Mouse (Mus musculus): ENCODE data around the gene Krt222. TPM values are rescaled to one million over a fixed set of nuclear protein-coding genes. Genes with fewer than 3 reads are reported as not detected.

The Krt222 gene
- polyA plus RNA-seq, 1 experiment from 2014 or later: 0.70 TPM

GRCm38 (mm10) chr11:99207449-99207848, 36.4 kb downstream of the Krt222 start:
- WGBS: 35% methylated on average over 2 of the region's 2 CpGs
- ATAC-seq (ENCODE audit: low FRiP score): no peak

GRCm38 (mm10) chr11:99206954-99207353, 36.9 kb downstream of the Krt222 start:
- no peaks in the 10 kb centered on the region for H3K4me1 ChIP-seq
- no peak overlapping the region for H3K27ac ChIP-seq
- no peak overlapping the region for H3K4me3 ChIP-seq (replicated peaks)
- 47% methylated on average over 2 of the region's 2 CpGs for WGBS
- no peaks in the 10 kb centered on the region for H3K27me3 ChIP-seq
- peaks cover 31% of the 10 kb centered on the region for H3K36me3 ChIP-seq (replicated peaks)
- H3K9ac ChIP-seq: no peak overlapping the region
- no peak overlapping the region for H3K4me2 ChIP-seq
- no peaks in the 10 kb centered on the region for H3K9me3 ChIP-seq
- ATAC-seq (ENCODE audit: low FRiP score): no peak

More at GRCm38 (mm10) chr11:99207449-99207848, 36.4 kb downstream of the Krt222 start:
- Histone ChIP-seq H3K9me3 (no peaks in the 10 kb centered on the region), H3K27ac (no peak overlapping the region), H3K4me3 (replicated peaks) (no peak overlapping the region), H3K4me2 (no peak overlapping the region), H3K4me1 (no peaks in the 10 kb centered on the region), H3K27me3 (no peaks in the 10 kb centered on the region), H3K9ac (no peak overlapping the region), H3K36me3 (replicated peaks) (peaks cover 36% of the 10 kb centered on the region)

- no peak for ATAC-seq (ENCODE audit: low FRiP score)
- Histone ChIP-seq H3K9me3 (no peaks in the 10 kb centered on the region), H3K36me3 (replicated peaks) (no peaks in the 10 kb centered on the region), H3K4me1 (no peaks in the 10 kb centered on the region), H3K27me3 (peaks cover 13% of the 10 kb centered on the region; the same call in 1 of the 2 replicates), H3K4me2 (no peak overlapping the region), H3K27ac (no peak overlapping the region), H3K9ac (no peak overlapping the region), H3K4me3 (replicated peaks) (no peak overlapping the region)
- WGBS: 24% methylated on average over 14 of the region's 14 CpGs
Measured at GRCm38 (mm10) chr11:99189154-99189582, 54.7 kb downstream of the Krt222 start.

- no peaks in the 10 kb centered on the region for H3K4me1 ChIP-seq
- no peak for ATAC-seq (ENCODE audit: low FRiP score)
- H3K9ac ChIP-seq: no peak overlapping the region
- no peak overlapping the region for H3K4me2 ChIP-seq
- 95% methylated on average over 4 of the region's 4 CpGs for WGBS
- no peak overlapping the region for H3K4me3 ChIP-seq (replicated peaks)
- no peaks in the 10 kb centered on the region for H3K36me3 ChIP-seq (replicated peaks)
- H3K9me3 ChIP-seq: no peaks in the 10 kb centered on the region
- H3K27me3 ChIP-seq: peaks cover 13% of the 10 kb centered on the region; the same call in 1 of the 2 replicates
- no peak overlapping the region for H3K27ac ChIP-seq
Measured at GRCm38 (mm10) chr11:99187348-99187747, 56.5 kb downstream of the Krt222 start.

- Histone ChIP-seq H3K4me1 (no peaks in the 10 kb centered on the region), H3K27me3 (peaks cover 13% of the 10 kb centered on the region; the same call in 1 of the 2 replicates), H3K9me3 (no peaks in the 10 kb centered on the region), H3K9ac (no peak overlapping the region), H3K4me3 (replicated peaks) (no peak overlapping the region), H3K36me3 (replicated peaks) (no peaks in the 10 kb centered on the region), H3K4me2 (no peak overlapping the region), H3K27ac (no peak overlapping the region)
- ATAC-seq (ENCODE audit: low FRiP score): no peak
- WGBS: 83% methylated on average over 2 of the region's 2 CpGs
Measured at GRCm38 (mm10) chr11:99186836-99187235, 57.0 kb downstream of the Krt222 start.

Other genes with a start within 250 kb of the Krt222 start
- 355 and 367 TPM in 2 replicates for gene Top2a, start 219.9 kb downstream of the Krt222 start, polyA plus RNA-seq (2016; fragmentation: Nextera tagmentation; extraction: Ambion mirVana)
- gene Igfbp4, start 202.8 kb downstream of the Krt222 start, polyA plus RNA-seq (2016; fragmentation: Nextera tagmentation; extraction: Ambion mirVana): 214 and 247 TPM in 2 replicates
- 0.04 and 0.29 TPM in 2 replicates for gene Tns4, start 154.8 kb downstream of the Krt222 start, polyA plus RNA-seq (2016; fragmentation: Nextera tagmentation; extraction: Ambion mirVana)
- 0.19 TPM in 1 of 2 replicates, not detected in the other for gene Ccr7, start 89.0 kb downstream of the Krt222 start, polyA plus RNA-seq (2016; fragmentation: Nextera tagmentation; extraction: Ambion mirVana)
- 385 and 396 TPM in 2 replicates for gene Smarce1, start 13.1 kb downstream of the Krt222 start, polyA plus RNA-seq (2016; fragmentation: Nextera tagmentation; extraction: Ambion mirVana)
- not detected in 2 replicates for gene Krt24, start 41.2 kb upstream of the Krt222 start, polyA plus RNA-seq (2016; fragmentation: Nextera tagmentation; extraction: Ambion mirVana)
- 0.09 and 0.13 TPM in 2 replicates for gene Krt25, start 78.9 kb upstream of the Krt222 start, polyA plus RNA-seq (2016; fragmentation: Nextera tagmentation; extraction: Ambion mirVana)
- gene Krt26, start 93.9 kb upstream of the Krt222 start, polyA plus RNA-seq (2016; fragmentation: Nextera tagmentation; extraction: Ambion mirVana): not detected in 2 replicates
- not detected in 2 replicates for gene Krt27, start 107.0 kb upstream of the Krt222 start, polyA plus RNA-seq (2016; fragmentation: Nextera tagmentation; extraction: Ambion mirVana)
- 0.38 and 0.40 TPM in 2 replicates for gene Krt28, start 130.8 kb upstream of the Krt222 start, polyA plus RNA-seq (2016; fragmentation: Nextera tagmentation; extraction: Ambion mirVana)
- gene Krt10, start 145.3 kb upstream of the Krt222 start, polyA plus RNA-seq (2016; fragmentation: Nextera tagmentation; extraction: Ambion mirVana): 40.2 and 42.4 TPM in 2 replicates
- not detected in 2 replicates for gene Krt12, start 178.2 kb upstream of the Krt222 start, polyA plus RNA-seq (2016; fragmentation: Nextera tagmentation; extraction: Ambion mirVana)
- gene Krt20, start 194.1 kb upstream of the Krt222 start, polyA plus RNA-seq (2016; fragmentation: Nextera tagmentation; extraction: Ambion mirVana): 0.15 TPM in 1 of 2 replicates, not detected in the other
- 0.74 and 0.75 TPM in 2 replicates for gene Krt23, start 249.1 kb upstream of the Krt222 start, polyA plus RNA-seq (2016; fragmentation: Nextera tagmentation; extraction: Ambion mirVana)